Mouse (Mus musculus) embryonic stem cell, embryonic (primary cell): ENCODE measurements at regions not wholly inside any gene's neighbourhood (a gene's known extent, or its start where the extent isn't known, plus 50 kb on each side); places are given as distances from the start of the nearest gene placed in this dataset.

Experiments
- CTCF ChIA-PET, 4 experiments: fragments of 300-600 bp in 2 of 4; fragments of 350-600 bp in 2 of 4; sonication (Branson Sonifier 250); formaldehyde crosslinking; loops; one replicate each; lab custom pipeline; 2022; ENCODE audit warnings: inconsistent platforms in 2 of 4; lab: Charles Lee
- POLR2A ChIA-PET, 4 experiments: fragments of 300-600 bp in 2 of 4; fragments of 350-600 bp in 2 of 4; sonication (Branson Sonifier 250); formaldehyde crosslinking; loops; one replicate each; lab custom pipeline; 2022; ENCODE audit warnings: antibody characterized with exemption in 4 of 4, inconsistent platforms in 1 of 4; lab: Charles Lee

DNA sequence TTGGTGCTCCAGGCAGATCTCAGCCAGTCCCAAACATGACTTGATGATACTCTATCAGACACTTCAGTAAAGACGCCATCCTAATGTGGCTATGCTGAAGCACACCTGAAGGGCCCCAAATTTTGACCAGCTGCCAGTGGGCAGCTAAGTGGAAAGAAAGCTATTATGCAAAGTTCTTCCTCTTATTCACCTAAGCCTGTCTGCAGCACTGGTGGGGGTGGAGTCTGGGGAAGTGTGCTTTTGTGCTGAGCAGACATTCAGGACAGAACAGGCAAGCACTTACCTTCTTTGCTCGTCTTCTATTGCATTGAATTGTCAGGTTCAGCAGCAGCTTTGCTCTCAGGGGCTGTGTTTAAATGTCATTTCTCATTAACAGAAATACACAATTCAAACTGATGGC lies 200.7 kb downstream of the Pla2g4a start:
- ChIA-PET CTCF (no interaction called here), POLR2A (no interaction called here)

DNA sequence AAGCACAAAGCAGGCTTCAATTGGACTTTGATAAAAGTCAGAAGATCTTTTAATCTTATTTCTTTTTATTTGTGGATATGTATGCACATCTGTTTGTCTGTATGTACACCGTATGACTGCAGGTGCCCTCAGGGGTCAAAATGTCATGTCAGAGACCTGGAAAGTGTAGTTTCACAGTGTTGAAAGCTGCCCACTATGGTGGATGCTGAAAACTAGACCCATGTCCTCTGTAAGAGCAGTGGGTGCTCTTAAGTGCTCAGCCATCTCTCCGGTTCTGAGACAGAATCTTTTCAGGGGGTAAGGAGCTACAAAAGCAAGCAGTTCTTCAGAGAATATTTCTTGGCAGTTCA lies 202.3 kb downstream of the Pla2g4a start:
- POLR2A ChIA-PET = no interaction called here
- CTCF ChIA-PET = interaction anchor here in 2 of 4 experiments (0.6 to 1.2 kb wide), 3 partner anchors 18 to 393 kb away, joined by 3 read pairs; no protein-coding TSS in a partner anchor

DNA sequence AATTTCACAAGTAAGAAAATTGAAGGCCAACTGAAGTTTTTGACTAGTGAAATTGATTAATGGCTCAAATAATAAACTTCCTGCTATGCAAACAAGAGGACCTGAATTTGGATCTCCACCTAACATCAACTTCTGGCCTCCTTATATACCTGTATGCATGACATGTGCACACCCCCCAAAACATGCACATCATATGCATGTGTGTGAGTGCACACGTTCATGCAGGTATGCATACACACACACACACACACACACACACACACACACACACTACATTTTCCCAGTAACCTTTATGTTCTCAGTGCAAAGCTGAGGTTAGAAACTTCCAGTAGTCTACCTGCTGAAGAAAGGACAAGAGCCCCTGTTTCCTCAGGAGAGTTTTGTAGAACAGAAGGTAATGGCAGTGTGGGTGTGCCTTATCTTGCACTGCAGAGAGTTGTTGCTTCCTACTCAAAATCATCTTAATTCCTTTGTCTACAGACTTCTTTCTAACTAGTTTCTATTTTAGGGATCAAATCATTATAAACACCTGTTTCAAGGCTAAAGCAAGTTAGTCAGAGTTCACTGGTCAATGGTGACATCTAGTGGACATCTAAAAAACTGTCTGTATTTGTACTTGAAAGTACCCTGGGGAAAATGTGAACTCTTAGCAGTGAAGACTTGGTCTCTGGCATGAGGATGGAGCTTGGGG lies 202.9 kb downstream of the Pla2g4a start:
- POLR2A ChIA-PET = no interaction called here

DNA sequence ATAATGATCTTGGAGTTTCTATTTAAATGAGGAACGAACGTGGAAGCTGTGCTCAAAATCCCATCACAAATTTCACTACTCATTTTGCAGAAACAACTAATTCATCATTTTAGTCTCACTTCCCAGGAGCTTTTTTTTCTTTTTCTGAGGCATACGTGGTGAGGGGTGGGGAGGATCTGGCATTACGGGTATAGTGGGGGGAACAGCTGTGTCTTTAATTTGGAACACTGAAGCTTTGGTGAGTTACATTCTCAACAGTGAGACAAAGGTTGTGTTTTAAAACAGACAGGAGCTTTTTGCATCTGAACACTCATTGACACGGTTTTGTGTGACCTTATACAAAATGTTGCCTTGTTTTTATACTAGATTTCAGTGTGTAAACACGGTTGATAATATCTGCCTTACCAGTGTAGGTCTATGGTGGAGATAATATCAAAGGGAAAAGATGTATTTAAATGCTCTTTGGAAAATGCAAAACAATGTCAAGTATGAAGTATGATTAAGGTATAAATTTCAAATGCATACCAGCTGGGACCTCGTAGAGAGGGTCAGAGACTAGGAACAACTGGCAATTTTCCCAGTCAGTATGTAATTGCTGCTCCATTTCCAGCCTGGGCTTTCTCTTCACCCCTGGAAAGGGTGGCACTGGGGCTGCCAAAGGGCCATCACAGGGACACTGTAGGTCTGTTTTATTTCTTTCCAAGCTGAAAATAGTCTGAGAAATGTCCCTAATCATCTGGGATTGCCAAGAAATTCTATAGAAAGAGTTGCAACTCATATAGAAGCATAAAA lies 207.6 kb downstream of the Pla2g4a start:
- ChIA-PET CTCF (no interaction called here), POLR2A (no interaction called here)

More for the DNA sequence above, 202.9 kb downstream of the Pla2g4a start:
- CTCF ChIA-PET = interaction anchor here in 2 of 4 experiments (0.6 to 1.2 kb wide), 3 partner anchors 17 to 392 kb away, joined by 3 read pairs; no protein-coding TSS in a partner anchor

DNA sequence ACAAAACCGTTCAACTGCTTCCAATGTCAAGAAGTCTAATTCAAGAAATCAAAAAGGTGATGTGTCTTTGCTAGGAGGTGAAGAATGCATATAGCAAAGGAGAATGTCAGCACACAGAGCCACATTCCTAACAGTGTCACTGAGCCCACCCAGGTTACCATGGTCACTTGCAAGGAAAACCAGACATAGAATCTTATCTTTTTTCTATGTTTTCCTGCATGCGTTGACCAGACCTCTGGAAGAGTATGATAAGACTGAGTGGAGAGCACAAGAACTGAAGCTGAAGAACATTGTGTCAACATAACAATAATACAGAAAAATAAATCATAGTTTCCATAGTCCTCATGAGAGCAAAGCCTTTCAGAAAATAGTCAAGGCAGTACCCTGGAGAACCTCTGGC lies 211.7 kb downstream of the Pla2g4a start:
- ChIA-PET POLR2A (interaction anchor here in 1 of 4 experiments (0.6 kb wide), 1 partner anchor 224 kb away, joined by 5 read pairs; no protein-coding TSS in a partner anchor), CTCF (no interaction called here)

DNA sequence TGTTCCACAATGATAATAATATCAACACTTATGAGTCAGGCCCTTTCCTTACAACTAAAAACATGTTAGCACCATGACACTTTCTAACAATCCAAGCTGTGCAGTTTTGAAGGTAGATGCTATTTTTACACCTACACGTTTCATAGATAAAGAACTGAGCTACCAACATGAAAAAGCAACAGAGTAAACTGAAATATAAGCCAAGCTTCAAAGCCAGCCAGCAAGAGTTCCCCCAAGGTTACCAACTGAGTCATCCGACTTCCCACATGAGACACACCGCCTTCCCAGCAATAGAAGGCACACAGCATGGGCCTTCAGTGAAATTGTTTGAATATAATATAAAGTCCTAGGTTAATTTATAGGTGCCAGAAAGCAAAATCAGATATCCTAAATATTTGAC lies 222.1 kb downstream of the Pla2g4a start:
- POLR2A ChIA-PET = no interaction called here
- CTCF ChIA-PET = no interaction called here

DNA sequence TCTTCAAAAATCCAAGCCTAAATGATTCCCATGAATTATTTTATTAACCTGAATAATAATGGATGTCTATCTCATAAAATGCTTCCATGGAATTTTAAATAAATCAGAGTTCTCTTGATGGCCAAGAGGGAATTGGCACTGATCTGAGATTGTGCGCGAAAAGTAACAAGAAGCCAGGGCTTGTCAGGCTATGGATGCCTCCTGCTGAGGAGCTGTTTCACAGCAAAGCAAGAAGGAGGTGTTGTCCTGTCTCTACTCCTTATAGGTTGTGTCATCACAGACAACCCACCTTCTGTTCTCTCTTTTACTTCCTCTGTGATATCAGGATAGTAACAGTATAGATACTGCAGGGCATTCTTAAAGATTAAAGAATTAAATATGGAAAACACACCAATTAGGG lies 226.8 kb downstream of the Pla2g4a start:
- ChIA-PET POLR2A (no interaction called here), CTCF (no interaction called here)

DNA sequence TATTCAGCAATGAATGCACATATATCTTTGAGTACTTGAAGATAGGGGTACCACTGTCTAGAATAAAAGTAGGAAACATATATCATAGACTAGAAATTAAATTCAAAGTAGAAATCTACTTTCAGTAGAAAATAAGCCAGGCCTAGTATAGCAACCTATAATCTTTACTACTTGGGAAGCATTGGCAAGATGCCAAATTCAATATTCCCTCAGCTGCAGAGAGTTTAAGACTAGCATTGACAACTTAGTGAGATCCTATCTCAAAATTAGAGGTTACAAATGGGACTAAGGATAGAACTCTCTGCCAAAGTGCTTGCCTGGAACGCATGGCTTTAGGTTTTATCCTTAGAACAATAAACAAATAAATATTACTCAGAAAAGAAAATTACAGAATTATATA lies 245.9 kb downstream of the Pla2g4a start:
- ChIA-PET CTCF (no interaction called here), POLR2A (no interaction called here)

DNA sequence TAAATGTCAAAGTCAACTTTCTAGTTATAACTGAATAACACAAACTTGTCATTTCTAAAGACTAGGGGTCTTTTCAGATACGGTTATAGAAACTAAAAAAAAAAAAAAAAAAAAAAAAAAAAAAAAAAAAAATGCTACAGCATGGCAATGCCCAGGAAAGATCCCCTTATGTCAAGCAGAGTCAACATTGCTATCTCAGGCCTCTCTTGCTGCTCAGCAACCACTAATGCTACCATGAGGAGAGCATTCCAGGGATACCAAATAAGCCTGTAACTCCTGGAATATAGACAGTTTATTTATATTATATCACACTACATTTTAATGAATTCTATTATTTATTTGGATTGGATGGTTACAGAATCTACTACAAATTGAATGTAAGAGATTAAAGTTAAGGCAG lies 248.8 kb downstream of the Pla2g4a start:
- POLR2A ChIA-PET = interaction anchor here in 1 of 4 experiments (0.7 kb wide), 1 partner anchor 1313 kb away, joined by 3 read pairs; no protein-coding TSS in a partner anchor
- CTCF ChIA-PET = no interaction called here

DNA sequence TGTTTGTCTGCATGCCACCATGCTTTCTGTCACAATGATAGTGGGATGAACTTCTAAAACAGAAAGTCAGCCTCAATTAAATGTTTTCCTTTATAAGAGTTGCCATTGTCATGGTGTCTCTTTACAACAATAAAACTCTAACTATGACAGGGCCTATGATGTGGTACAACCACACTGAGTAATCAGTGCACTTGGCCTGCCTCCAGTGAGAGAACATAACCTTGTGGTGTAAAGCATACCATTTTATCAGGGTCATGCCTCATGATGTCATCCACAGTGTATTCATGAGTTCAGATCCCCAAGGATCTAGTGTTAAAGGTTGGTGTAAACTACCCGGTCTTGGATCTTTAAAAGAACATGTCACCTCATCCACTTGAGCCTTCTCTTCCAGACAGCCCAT lies 255.9 kb downstream of the Pla2g4a start:
- CTCF ChIA-PET = no interaction called here

DNA sequence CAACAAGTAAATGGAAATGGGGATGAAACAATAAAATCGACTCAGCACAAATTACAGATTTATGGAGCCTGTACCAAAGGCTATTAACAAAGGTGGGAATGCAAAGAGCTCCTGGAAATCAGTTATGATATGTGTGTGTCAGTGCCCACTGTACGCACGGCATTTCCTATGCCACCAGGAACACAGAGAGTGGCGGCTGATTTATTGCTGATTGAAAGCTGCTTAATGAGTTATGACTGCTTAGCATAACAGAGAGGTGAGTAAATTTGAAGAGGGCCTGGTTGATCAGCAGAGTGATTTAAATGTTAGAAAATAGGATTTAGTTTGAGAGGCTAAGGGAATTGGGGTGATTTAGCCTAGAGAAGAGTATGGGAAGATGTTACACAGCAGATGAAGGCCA lies 261.7 kb downstream of the Pla2g4a start:
- CTCF ChIA-PET = no interaction called here
- POLR2A ChIA-PET = no interaction called here

More for the DNA sequence above, 255.9 kb downstream of the Pla2g4a start:
- POLR2A ChIA-PET = no interaction called here

DNA sequence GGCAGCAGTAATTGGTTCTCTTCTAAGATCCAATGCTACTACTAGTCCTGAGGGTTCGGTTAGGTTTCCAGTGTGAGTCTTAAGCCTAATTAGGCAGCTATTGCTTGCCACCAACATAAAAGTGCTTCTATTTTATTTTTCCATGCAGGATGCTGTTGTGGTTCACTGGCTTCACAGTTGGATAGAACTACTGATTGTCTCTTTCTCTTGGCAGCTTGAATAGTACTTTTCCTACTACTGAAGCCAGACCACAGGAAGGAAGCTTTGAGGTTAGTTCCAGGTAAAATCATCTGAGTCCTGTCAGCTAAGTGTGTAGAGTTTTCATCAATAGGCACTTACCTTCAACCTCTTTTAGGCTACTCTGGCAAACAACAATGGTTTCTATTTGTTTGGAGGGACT lies 286.9 kb downstream of the Pla2g4a start:
- POLR2A ChIA-PET = no interaction called here

DNA sequence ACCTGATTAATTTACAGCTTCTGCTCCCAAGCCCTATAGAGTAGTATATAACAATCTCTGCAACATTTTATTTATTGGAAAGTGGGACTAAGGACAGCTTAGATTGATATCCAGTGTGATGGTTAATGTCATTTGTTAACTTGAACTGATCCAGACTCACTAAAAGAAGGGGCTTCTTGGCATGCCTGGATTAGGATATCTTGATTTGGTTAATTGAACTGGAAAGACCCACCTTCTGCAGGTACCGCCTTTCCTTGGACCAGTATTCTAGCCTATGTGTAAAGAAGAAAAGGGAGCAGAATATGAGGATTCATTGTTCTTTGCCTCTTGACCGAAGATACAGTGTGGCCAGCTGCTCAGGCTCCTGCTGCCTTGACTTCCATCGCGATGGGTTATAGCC lies 288.5 kb downstream of the Pla2g4a start:
- POLR2A ChIA-PET = no interaction called here
- CTCF ChIA-PET = no interaction called here

More for the DNA sequence above, 286.9 kb downstream of the Pla2g4a start:
- CTCF ChIA-PET = interaction anchor here in 1 of 4 experiments (0.6 kb wide), 1 partner anchor 9 kb away, joined by 7 read pairs; no protein-coding TSS in a partner anchor

DNA sequence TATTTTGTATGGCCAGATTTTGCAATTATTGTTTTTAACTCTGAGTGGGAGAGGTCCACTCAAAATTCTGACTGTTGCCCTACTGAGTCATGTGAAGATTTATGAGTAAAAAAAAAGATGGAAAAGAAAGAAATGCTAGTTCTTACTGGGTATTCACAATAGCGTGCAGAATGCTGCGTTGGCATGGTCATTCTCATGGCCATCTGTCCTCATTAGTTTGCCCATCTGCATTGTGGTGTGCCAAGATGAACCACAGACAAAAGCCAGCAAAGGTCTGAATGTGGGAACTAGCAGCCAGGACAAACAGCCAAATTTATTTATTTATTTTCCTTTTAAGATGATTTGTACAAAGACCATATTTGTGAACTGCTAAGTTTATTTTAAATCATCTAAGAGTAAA lies 289.0 kb downstream of the Pla2g4a start:
- CTCF ChIA-PET = no interaction called here
- POLR2A ChIA-PET = no interaction called here

DNA sequence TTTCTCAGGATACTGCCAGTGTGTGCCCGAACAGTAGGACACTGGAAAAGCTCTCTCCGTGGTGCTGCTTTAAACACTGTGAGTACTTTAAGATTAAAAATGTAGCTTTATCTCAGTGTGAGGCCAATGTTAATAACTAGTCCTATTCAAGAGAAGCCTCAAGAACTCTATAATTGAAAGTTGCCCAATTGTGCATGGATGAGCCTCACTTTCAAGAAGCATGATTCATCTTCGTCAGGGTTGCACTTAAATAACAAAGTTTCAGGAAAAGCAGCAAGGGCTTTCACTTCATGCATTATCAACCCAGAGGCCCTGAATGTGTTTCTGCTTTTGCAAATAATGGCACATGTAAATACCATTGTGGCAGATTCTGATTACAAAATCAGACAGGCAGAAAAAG lies 290.0 kb downstream of the Pla2g4a start:
- ChIA-PET POLR2A (no interaction called here), CTCF (interaction anchor here in 1 of 4 experiments (0.6 kb wide), 1 partner anchor 188 kb away, joined by 3 read pairs; no protein-coding TSS in a partner anchor)
